Mouse (Mus musculus) midbrain, embryonic 13.5 days (tissue): ENCODE results near the gene Mob2. TPM values are rescaled to one million over a fixed set of nuclear protein-coding genes. Genes with fewer than 3 reads are reported as not detected.

Experiments used
- ATAC-seq: fragments of 200-750 bp; cut with Nextera tagmentation; 2 replicates; pipeline ENCODE4 v1.8.0; 2017; ENCODE audit warnings: mild to moderate bottlenecking, moderate TSS enrichment, moderate library complexity
- H3K27ac ChIP-seq: fragments of 300-500 bp; sonication (generic); 2 replicates; pipeline ENCODE4 v1.5.1; 2015; ENCODE audit warnings: inconsistent platforms, mild to moderate bottlenecking, moderate library complexity
- H3K27me3 ChIP-seq: fragments of 300-500 bp; sonication (generic); 2 replicates; pipeline ENCODE4 v1.6.1; 2015; ENCODE audit warnings: mild to moderate bottlenecking, inconsistent platforms
- H3K36me3 ChIP-seq: fragments of 300-500 bp; sonication (generic); 2 replicates; pipeline ENCODE4 v1.6.1; 2015; ENCODE audit warnings: mild to moderate bottlenecking, inconsistent platforms
- H3K4me1 ChIP-seq: fragments of 300-500 bp; sonication (generic); replicated peaks from 2 replicates; pipeline ENCODE4 v1.6.1; 2015; ENCODE audit warnings: inconsistent platforms
- H3K4me2 ChIP-seq: fragments of 300-500 bp; sonication (generic); replicated peaks from 2 replicates; pipeline ENCODE4 v1.6.1; 2015; ENCODE audit warnings: moderate library complexity, mild to moderate bottlenecking, inconsistent platforms
- H3K4me3 ChIP-seq: fragments of 300-500 bp; sonication (generic); replicated peaks from 2 replicates; pipeline ENCODE4 v1.5.1; 2015; ENCODE audit warnings: mild to moderate bottlenecking, inconsistent platforms
- H3K9ac ChIP-seq: fragments of 300-500 bp; sonication (generic); replicated peaks from 2 replicates; pipeline ENCODE4 v1.6.1; 2015; ENCODE audit warnings: mild to moderate bottlenecking, inconsistent platforms
- H3K9me3 ChIP-seq: fragments of 300-500 bp; sonication (generic); 2 replicates; pipeline ENCODE4 v1.6.1; 2016; ENCODE audit warnings: mild to moderate bottlenecking, inconsistent platforms
- WGBS: fragments of 180-500 bp; shearing (Covaris S2); methylation state at CpG from one replicate; pipeline ENCODE4 v1.1.7; 2015; 5-methylcytosine and 5-hydroxymethylcytosine counted together
- polyA plus RNA-seq: library from polyadenylated mRNA; unstranded; fragments of >200 nt; fragmentation: Nextera tagmentation; extraction: Ambion mirVana; gene quantifications from 2 replicates; pipeline ENCODE4 v1.2.1, GENCODE M21; 2015

The Mob2 gene
- 52.3 and 56.9 TPM in 2 replicates for polyA plus RNA-seq

DNA sequence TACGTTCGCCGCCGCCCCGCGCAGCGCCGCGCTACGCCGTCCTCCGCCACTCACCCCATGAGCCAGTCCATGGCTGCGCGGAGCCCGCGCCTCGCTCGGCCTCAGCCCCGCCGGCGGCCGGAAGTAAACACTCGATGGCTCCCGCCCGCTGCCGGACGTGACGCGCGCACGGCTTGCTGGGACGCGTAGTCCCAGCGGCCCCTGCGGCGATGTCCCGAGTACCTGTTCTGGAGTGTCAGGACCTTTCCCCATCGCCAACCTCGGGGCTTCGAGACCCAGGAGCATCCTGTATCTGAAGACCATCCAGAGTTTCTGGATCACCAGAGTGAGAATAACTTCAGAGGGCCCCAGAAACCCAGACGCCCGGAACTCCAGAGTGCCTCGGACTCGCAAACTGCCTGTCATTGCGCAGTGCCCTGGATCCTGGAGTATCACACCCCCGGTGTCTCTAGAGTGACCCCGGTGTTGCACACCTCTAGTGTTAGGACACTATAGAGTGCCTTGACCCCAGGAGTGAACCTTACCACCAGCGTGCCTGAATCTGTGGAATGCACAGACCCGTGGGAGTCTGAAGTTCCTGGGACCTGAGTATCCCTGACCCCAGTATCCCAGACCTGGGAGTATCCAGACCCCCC is at the start of gene Mob2:
Gene Mob2 (minus strand): TSS at position 135 of the 635 bp plus-strand sequence.
- Histone ChIP-seq H3K4me2 (peak within 1 kb of the TSS; percentile 97), H3K27me3 (0 out of 2 replicates have a peak, but pooled peaks cover 3% of the 10 kb centered on the region), H3K9ac (peak within 1 kb of the TSS; percentile 92), H3K9me3 (no peaks in the 10 kb centered on the region), H3K4me1 (peaks cover 28% of the 10 kb centered on the region), H3K4me3 (peak within 1 kb of the TSS; percentile 92), H3K36me3 (peaks cover 3% of the 10 kb centered on the region), H3K27ac (peak within 1 kb of the TSS; percentile 78)
- under 1% methylated on average over 49 of the region's 49 CpGs for WGBS
- peak; percentile 97 for ATAC-seq

DNA sequence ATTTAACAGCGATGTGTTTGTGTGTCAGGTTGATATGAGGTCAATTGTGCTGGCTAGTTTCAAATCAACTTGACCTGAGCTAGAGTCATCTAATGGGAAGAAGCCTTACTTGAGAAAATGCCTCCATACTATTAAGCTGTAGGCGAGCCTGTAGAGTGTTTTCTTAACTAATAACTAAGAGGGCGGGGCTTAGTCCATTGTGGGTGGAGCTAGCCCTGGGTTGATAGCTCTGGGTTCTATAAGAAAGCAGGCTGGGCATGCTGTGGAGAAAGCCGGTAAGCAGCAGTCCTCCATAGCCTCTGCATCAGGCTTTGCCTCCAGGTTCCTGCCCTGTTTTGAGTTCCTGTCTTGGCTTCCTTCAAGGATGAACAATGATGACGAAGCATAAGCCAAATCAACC is 43.9 kb upstream of the Mob2 start:
- ATAC-seq: no peak
- Histone ChIP-seq H3K27ac (no peak overlapping the region), H3K4me2 (no peak overlapping the region), H3K27me3 (no peaks in the 10 kb centered on the region), H3K9ac (no peak overlapping the region), H3K4me1 (no peaks in the 10 kb centered on the region), H3K36me3 (no peaks in the 10 kb centered on the region), H3K9me3 (no peaks in the 10 kb centered on the region), H3K4me3 (no peak overlapping the region)
- WGBS: 60% methylated on average over 5 of the region's 5 CpGs

GRCm38 (mm10) chr7:142097776-142098175 is 36.9 kb upstream of the Mob2 start:
- ATAC-seq: peak; percentile 57
- Histone ChIP-seq H3K27me3 (peaks cover 11% of the 10 kb centered on the region), H3K4me2 (peak overlapping the region; percentile 16; the same call in 1 of the 2 replicates), H3K27ac (no peak overlapping the region), H3K36me3 (no peaks in the 10 kb centered on the region), H3K9ac (no peak overlapping the region), H3K4me1 (peaks cover 31% of the 10 kb centered on the region), H3K9me3 (no peaks in the 10 kb centered on the region), H3K4me3 (no peak overlapping the region)
- WGBS: 10% methylated on average over 9 of the region's 9 CpGs

GRCm38 (mm10) chr7:142096701-142097100 is 35.8 kb upstream of the Mob2 start:
- ATAC-seq: no peak
- Histone ChIP-seq H3K36me3 (no peaks in the 10 kb centered on the region), H3K9me3 (no peaks in the 10 kb centered on the region), H3K4me1 (peaks cover 42% of the 10 kb centered on the region), H3K4me2 (no peak overlapping the region; the same call in 1 of the 2 replicates), H3K27me3 (peaks cover 11% of the 10 kb centered on the region), H3K9ac (no peak overlapping the region), H3K4me3 (peak overlapping the region; percentile 77; the same call in 1 of the 2 replicates), H3K27ac (no peak overlapping the region)
- 78% methylated on average over 4 of the region's 4 CpGs for WGBS

GRCm38 (mm10) chr7:142095183-142095931 is 34.5 kb upstream of the Mob2 start, which contains the start of gene Dusp8:
Gene Dusp8, minus strand, starts transcription at chr7:142095843.
- H3K4me1 ChIP-seq: peaks cover 56% of the 10 kb centered on the region
- WGBS: under 1% methylated on average over 56 of the region's 63 CpGs
- peak; percentile 71 for ATAC-seq

DNA sequence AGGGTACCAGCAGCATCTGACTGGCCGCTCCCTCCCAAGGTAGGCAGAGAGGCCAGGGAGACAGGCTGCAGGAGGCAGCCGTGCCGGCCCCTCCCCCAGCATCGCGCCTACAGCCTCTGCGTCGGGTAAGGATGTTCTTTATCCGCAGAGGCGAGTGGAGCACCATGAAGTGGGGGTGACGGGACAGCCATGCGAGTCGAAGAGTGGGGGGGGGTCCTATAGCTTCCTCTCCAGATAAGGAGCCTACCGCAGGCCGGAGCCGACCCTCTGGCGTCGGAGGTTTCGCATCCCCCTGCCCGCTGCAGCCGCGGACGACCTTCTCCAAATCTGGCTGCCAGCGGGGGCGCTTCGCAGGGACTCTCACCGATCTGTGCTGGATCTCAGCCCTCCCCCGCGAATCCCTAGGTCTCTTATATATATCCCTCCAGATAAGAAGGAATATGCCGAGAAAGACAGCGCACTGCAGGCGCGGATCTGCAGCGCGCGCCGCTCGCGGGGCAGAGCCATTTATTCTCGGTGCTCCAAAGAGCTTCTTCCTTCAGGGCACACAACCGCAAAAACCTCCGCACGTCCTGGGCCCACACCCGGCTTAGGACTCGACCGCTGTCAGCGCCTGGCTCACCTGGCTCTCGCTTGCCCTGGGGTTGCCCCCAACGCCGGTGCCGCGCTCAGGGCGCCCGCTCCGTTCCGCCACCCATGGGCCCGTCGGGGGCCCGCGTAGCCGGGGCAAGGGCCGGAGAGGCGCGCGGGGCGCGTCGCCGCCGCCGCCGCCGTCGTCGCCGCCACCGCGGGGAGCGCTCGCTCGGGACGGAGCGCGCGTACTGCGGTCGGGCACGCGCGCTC is 33.7 kb upstream of the Mob2 start:
- peaks cover 11% of the 10 kb centered on the region for H3K27me3 ChIP-seq
- peak overlapping the region; percentile 82 for H3K4me2 ChIP-seq
- peak overlapping the region; percentile 77 for H3K4me3 ChIP-seq
- WGBS: under 1% methylated on average over 79 of the region's 89 CpGs
- ATAC-seq: peak; percentile 25
- H3K9ac ChIP-seq: peak overlapping the region; percentile 96
- peak overlapping the region; percentile 94 for H3K27ac ChIP-seq
- peaks cover 5% of the 10 kb centered on the region; the same call in 1 of the 2 replicates for H3K36me3 ChIP-seq
- peaks cover 64% of the 10 kb centered on the region for H3K4me1 ChIP-seq
- no peaks in the 10 kb centered on the region for H3K9me3 ChIP-seq

More at GRCm38 (mm10) chr7:142095183-142095931, 34.5 kb upstream of the Mob2 start, which contains the start of gene Dusp8:
- Histone ChIP-seq H3K27ac (peak within 1 kb of the TSS; percentile 94), H3K36me3 (no peaks in the 10 kb centered on the region), H3K4me2 (peak within 1 kb of the TSS; percentile 82), H3K4me3 (peak within 1 kb of the TSS; percentile 77), H3K27me3 (peaks cover 11% of the 10 kb centered on the region), H3K9me3 (no peaks in the 10 kb centered on the region), H3K9ac (peak within 1 kb of the TSS; percentile 96)

DNA sequence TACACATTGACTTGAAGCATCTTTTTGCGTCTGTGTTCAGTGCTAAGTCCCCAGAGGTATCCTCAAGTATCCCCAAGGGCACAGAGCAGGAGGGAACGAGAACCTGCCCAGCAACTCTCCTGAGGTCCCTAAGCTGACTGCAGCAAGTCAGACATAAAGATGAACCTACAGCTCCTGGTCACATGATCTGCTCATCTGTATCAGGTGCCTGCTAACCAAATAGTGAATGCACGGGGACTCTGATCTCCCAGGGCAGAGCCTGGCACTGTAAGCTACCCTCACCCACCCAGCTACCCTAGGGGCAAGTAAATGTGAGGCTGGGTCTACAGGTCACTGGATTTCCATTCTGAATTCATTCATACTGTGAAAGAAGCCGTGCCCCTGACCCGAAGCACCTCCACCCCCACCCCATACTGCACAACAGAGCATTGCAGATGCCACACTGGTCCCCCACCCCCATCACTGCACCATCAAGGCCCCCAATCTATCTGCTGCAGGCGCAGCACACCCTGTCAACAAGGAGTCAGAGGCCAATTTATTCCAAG is 32.9 kb upstream of the Mob2 start:
- H3K4me1 ChIP-seq: peaks cover 71% of the 10 kb centered on the region
- H3K9me3 ChIP-seq: no peaks in the 10 kb centered on the region
- 16% methylated on average over 6 of the region's 6 CpGs for WGBS
- ATAC-seq: no peak
- peak overlapping the region; percentile 94 for H3K27ac ChIP-seq
- H3K4me2 ChIP-seq: peak overlapping the region; percentile 82
- peaks cover 11% of the 10 kb centered on the region for H3K27me3 ChIP-seq
- H3K4me3 ChIP-seq: peak overlapping the region; percentile 77
- H3K9ac ChIP-seq: peak overlapping the region; percentile 96
- peaks cover 7% of the 10 kb centered on the region; the same call in 1 of the 2 replicates for H3K36me3 ChIP-seq

DNA sequence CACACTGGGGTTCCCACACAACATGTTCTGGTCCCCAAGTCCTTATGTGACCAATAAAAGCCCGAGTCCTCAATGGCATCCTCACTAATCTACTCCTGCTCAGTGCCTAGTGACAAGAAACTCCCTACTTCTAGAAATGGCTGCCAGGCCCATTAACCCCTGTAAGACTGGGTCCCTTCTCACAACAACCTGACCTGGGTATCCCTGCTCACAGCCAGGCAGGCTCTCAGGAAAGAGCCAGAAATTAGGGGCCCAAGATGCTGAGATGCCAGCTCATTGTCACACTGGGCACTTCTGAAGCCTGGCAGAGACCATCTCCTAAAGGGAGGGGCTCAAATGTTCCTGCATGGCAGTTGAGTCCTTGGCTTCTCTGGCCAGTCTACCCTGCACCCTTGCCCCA is 32.1 kb upstream of the Mob2 start:
- no peaks in the 10 kb centered on the region for H3K9me3 ChIP-seq
- peak overlapping the region; percentile 96 for H3K9ac ChIP-seq
- peak overlapping the region; percentile 81 for H3K27ac ChIP-seq
- peaks cover 79% of the 10 kb centered on the region for H3K4me1 ChIP-seq
- no peak for ATAC-seq
- peak overlapping the region; percentile 77 for H3K4me3 ChIP-seq
- 42% methylated on average over 1 of the region's 1 CpGs for WGBS
- H3K4me2 ChIP-seq: peak overlapping the region; percentile 82
- H3K36me3 ChIP-seq: peaks cover 10% of the 10 kb centered on the region
- peaks cover 11% of the 10 kb centered on the region for H3K27me3 ChIP-seq

- peak; percentile 14 for ATAC-seq
- Histone ChIP-seq H3K4me3 (peak overlapping the region; percentile 77), H3K4me1 (peaks cover 80% of the 10 kb centered on the region), H3K27me3 (peaks cover 7% of the 10 kb centered on the region), H3K4me2 (peak overlapping the region; percentile 82), H3K27ac (peak overlapping the region; percentile 81), H3K9ac (peak overlapping the region; percentile 96), H3K9me3 (no peaks in the 10 kb centered on the region), H3K36me3 (peaks cover 22% of the 10 kb centered on the region)
- WGBS: 1% methylated on average over 4 of the region's 4 CpGs
These were observed 31.0 kb upstream of the Mob2 start for GRCm38 (mm10) chr7:142091848-142092247.

- Histone ChIP-seq H3K4me1 (peaks cover 72% of the 10 kb centered on the region), H3K9me3 (no peaks in the 10 kb centered on the region), H3K4me2 (peak overlapping the region; percentile 82), H3K9ac (peak overlapping the region; percentile 96), H3K27ac (peak overlapping the region; percentile 81), H3K36me3 (peaks cover 42% of the 10 kb centered on the region), H3K27me3 (peaks cover 12% of the 10 kb centered on the region), H3K4me3 (peak overlapping the region; percentile 13; the same call in 1 of the 2 replicates)
- WGBS: 54% methylated on average over 17 of the region's 17 CpGs
- no peak for ATAC-seq
These were observed 29.0 kb upstream of the Mob2 start for GRCm38 (mm10) chr7:142089648-142090447.
